Mouse (Mus musculus): ENCODE results near the gene Fchsd2. TPM values are rescaled to one million over a fixed set of nuclear protein-coding genes. Genes with fewer than 3 reads are reported as not detected.

Gene Fchsd2
- polyA plus RNA-seq, 1 experiment from 2014 or later, result 4.9 TPM

DNA sequence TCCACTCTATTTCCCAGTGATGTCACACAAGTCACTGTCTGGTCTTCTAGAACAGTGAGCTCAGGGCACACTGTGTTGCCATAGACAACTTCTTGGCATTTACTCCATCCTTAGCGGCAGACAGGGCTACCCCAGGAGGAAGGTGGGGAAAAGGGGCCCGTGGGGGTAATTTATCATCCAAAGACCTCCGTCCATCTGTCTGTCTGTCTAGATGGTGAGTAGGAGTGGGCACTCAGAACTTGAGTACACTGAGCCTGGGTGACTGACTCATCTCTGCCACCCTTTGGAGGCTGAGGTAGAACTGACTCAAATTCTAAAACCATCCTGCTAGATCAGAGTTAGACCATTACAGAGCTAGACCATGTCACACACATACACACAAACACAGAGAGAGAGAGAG is 224.4 kb downstream of the Fchsd2 start, which contains the start of gene Stard10:
TSS of gene Stard10 (plus strand) at position 73 of the 400 bp plus-strand sequence.
- Histone ChIP-seq H3K27ac (replicated peaks) (peak within 1 kb of the TSS; percentile 82), H3K9me3 (replicated peaks) (no peaks in the 10 kb centered on the region), H3K36me3 (replicated peaks) (no peaks in the 10 kb centered on the region), H3K9ac (peak within 1 kb of the TSS; percentile 30; the same call in 1 of the 2 replicates), H3K4me2 (peak within 1 kb of the TSS; percentile 36), H3K4me1 (replicated peaks) (peaks cover 98% of the 10 kb centered on the region), H3K4me3 (replicated peaks) (no peak within 1 kb of the TSS), H3K27me3 (no peaks in the 10 kb centered on the region)
- ATAC-seq (ENCODE audit: insufficient read depth), result no peak
- 45% methylated on average over 3 of the region's 3 CpGs for WGBS (ENCODE audit: insufficient replicate concordance)

DNA sequence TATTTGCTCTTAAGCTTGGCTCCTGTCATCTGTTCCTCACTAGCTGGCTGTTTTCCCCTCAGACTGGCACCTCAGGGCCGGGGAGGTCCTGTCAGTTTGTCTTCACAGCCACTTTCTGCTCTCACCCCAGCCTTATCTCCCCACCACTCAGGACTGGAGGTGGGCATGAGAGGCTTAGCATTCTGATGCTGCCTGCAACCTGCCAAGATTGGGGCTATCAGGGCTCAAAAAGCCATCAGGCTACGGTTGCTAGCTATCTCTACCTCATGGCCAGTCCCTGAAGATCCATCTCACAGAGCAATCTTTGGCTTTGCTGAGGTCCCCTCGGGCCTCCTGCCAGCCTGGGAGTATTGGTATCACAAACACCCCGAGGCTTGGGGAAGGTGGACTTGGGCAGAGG is 226.2 kb downstream of the Fchsd2 start:
- no peaks in the 10 kb centered on the region for H3K36me3 ChIP-seq (replicated peaks)
- H3K4me1 ChIP-seq (replicated peaks), result peaks cover 99% of the 10 kb centered on the region
- no peaks in the 10 kb centered on the region for H3K27me3 ChIP-seq
- no peak overlapping the region for H3K4me3 ChIP-seq (replicated peaks)
- ATAC-seq (ENCODE audit: insufficient read depth), result peak; percentile 18
- peak overlapping the region; percentile 29 for H3K4me2 ChIP-seq
- H3K9ac ChIP-seq, result peak overlapping the region; percentile 28
- peak overlapping the region; percentile 82 for H3K27ac ChIP-seq (replicated peaks)
- H3K9me3 ChIP-seq (replicated peaks), result no peaks in the 10 kb centered on the region
- 17% methylated on average over 4 of the region's 4 CpGs for WGBS (ENCODE audit: insufficient replicate concordance)

DNA sequence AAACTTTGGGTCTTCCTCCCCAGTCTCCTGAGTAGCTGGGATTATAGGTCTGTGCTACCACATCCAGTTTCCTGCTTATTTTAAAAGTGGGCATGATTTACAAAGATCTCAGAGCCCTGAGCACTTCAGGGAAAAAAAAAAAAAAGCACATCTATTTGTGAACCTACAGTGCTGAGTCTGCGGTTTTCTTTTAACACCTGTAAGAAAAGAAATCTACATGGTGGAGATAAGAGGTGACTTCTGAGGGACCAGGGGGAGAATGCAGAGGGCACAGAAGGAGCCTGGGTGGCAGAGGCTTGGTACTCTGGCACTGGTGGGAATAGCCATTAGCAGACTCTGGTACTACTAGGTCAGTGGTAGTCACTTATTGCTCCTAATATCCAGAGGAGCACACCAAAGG is 227.1 kb downstream of the Fchsd2 start:
- no peaks in the 10 kb centered on the region for H3K36me3 ChIP-seq (replicated peaks)
- H3K4me1 ChIP-seq (replicated peaks), result peaks cover 100% of the 10 kb centered on the region
- H3K9ac ChIP-seq, result no peak overlapping the region
- no peak overlapping the region for H3K4me3 ChIP-seq (replicated peaks)
- peak overlapping the region; percentile 95; the same call in 1 of the 2 replicates for H3K4me2 ChIP-seq
- no peaks in the 10 kb centered on the region for H3K27me3 ChIP-seq
- ATAC-seq (ENCODE audit: insufficient read depth), result no peak
- 59% methylated on average over 1 of the region's 1 CpGs for WGBS (ENCODE audit: insufficient replicate concordance)
- H3K9me3 ChIP-seq (replicated peaks), result no peaks in the 10 kb centered on the region
- peak overlapping the region; percentile 82 for H3K27ac ChIP-seq (replicated peaks)

GRCm38 (mm10) chr7:101320399-101321217 is 227.9 kb downstream of the Fchsd2 start:
- ATAC-seq (ENCODE audit: insufficient read depth), result peak; percentile 43
- Histone ChIP-seq H3K4me1 (replicated peaks) (peaks cover 100% of the 10 kb centered on the region), H3K27ac (replicated peaks) (peak overlapping the region; percentile 82), H3K4me2 (peak overlapping the region; percentile 95), H3K27me3 (no peaks in the 10 kb centered on the region), H3K9ac (peak overlapping the region; percentile 79), H3K36me3 (replicated peaks) (peaks cover 6% of the 10 kb centered on the region; the same call in 1 of the 2 replicates), H3K9me3 (replicated peaks) (no peaks in the 10 kb centered on the region), H3K4me3 (replicated peaks) (peak overlapping the region; percentile 76)
- WGBS (ENCODE audit: insufficient replicate concordance), result 6% methylated on average over 35 of the region's 37 CpGs

DNA sequence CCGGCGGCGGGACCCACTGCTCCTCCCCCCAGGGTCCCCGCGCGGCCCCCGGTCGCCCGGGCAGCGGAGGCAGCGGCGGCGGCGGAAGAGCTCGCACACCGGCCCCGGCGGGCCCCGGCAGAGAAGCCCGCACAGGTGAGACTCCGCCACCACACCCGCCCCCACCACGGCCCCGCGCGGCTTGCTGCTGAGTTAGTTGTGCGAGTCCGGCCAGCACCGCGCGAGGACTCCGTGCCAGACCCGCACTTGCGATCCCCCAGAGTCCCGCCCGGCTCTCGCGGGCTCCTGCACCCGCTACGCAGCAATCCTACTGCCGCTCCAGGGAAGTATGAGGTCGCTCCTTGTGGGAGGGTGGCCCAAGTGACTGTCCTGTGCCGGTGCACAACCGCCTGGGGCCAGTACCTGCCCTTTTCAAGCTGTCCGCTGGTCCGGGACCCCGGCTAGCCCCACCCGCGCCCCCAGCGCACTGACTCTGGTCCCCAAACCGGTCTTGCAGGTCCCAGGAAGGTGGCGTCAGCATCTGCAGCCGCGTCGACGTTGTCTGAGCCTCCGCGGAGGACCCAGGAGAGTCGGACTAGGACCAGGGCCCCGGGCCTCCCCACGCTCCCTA is 228.7 kb downstream of the Fchsd2 start:
- Histone ChIP-seq H3K4me1 (replicated peaks) (peaks cover 97% of the 10 kb centered on the region), H3K36me3 (replicated peaks) (peaks cover 8% of the 10 kb centered on the region; the same call in 1 of the 2 replicates), H3K9ac (peak overlapping the region; percentile 79), H3K27ac (replicated peaks) (peak overlapping the region; percentile 82), H3K4me3 (replicated peaks) (peak overlapping the region; percentile 76), H3K4me2 (peak overlapping the region; percentile 95), H3K27me3 (no peaks in the 10 kb centered on the region), H3K9me3 (replicated peaks) (no peaks in the 10 kb centered on the region)
- 1% methylated on average over 37 of the region's 61 CpGs for WGBS (ENCODE audit: insufficient replicate concordance)
- peak; percentile 5; the same call in 1 of the 2 replicates for ATAC-seq (ENCODE audit: insufficient read depth)

DNA sequence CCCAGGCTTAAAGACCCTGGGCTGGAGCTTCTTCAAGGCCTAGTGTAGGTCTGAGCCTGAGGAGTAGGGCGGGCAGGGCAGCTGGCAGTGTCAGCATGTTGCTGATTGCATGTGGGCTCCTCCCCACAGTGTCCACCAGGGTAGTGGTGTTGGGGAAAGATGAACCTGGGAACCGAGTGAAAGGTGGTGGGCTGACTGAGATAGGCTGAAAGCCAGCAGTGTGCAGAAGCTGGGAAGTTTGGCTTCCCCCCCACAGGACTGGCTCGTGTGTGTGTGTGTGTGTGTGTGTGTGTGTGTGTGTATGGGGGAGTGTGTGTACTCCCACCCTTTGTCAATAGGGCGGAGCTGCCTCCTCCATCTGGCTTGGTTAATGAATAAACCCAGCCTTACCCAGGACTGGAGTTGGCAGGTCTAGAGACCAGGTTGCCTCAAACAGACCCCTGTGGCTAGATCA is 230.5 kb downstream of the Fchsd2 start:
- H3K4me1 ChIP-seq (replicated peaks), result peaks cover 94% of the 10 kb centered on the region
- peak overlapping the region; percentile 95 for H3K4me2 ChIP-seq
- no peaks in the 10 kb centered on the region for H3K9me3 ChIP-seq (replicated peaks)
- peak overlapping the region; percentile 79; the same call in 1 of the 2 replicates for H3K9ac ChIP-seq
- peak overlapping the region; percentile 76 for H3K4me3 ChIP-seq (replicated peaks)
- WGBS (ENCODE audit: insufficient replicate concordance), result 29% methylated on average over 4 of the region's 4 CpGs
- H3K27me3 ChIP-seq, result no peaks in the 10 kb centered on the region
- peak; percentile 53 for ATAC-seq (ENCODE audit: insufficient read depth)
- H3K27ac ChIP-seq (replicated peaks), result peak overlapping the region; percentile 82
- H3K36me3 ChIP-seq (replicated peaks), result peaks cover 12% of the 10 kb centered on the region; the same call in 1 of the 2 replicates

GRCm38 (mm10) chr7:101324142-101324962 is 231.7 kb downstream of the Fchsd2 start:
- peak overlapping the region; percentile 82 for H3K27ac ChIP-seq (replicated peaks)
- H3K4me2 ChIP-seq, result peak overlapping the region; percentile 95
- H3K4me1 ChIP-seq (replicated peaks), result peaks cover 94% of the 10 kb centered on the region
- H3K4me3 ChIP-seq (replicated peaks), result no peak overlapping the region
- no peaks in the 10 kb centered on the region for H3K9me3 ChIP-seq (replicated peaks)
- WGBS (ENCODE audit: insufficient replicate concordance), result 50% methylated on average over 6 of the region's 6 CpGs
- peak; percentile 30 for ATAC-seq (ENCODE audit: insufficient read depth)
- no peaks in the 10 kb centered on the region for H3K27me3 ChIP-seq
- H3K9ac ChIP-seq, result 0 out of 2 replicates have a peak overlapping the region, but pooled peaks have one; percentile 15
- H3K36me3 ChIP-seq (replicated peaks), result peaks cover 18% of the 10 kb centered on the region; the same call in 1 of the 2 replicates

- H3K27ac ChIP-seq (replicated peaks), result peak overlapping the region; percentile 82; the same call in 1 of the 2 replicates
- peaks cover 91% of the 10 kb centered on the region for H3K4me1 ChIP-seq (replicated peaks)
- H3K4me3 ChIP-seq (replicated peaks), result no peak overlapping the region
- 66% methylated on average over 5 of the region's 5 CpGs for WGBS (ENCODE audit: insufficient replicate concordance)
- no peaks in the 10 kb centered on the region for H3K27me3 ChIP-seq
- no peak for ATAC-seq (ENCODE audit: insufficient read depth)
- H3K9me3 ChIP-seq (replicated peaks), result no peaks in the 10 kb centered on the region
- no peak overlapping the region for H3K9ac ChIP-seq
- H3K36me3 ChIP-seq (replicated peaks), result peaks cover 22% of the 10 kb centered on the region; the same call in 1 of the 2 replicates
- H3K4me2 ChIP-seq, result peak overlapping the region; percentile 33; the same call in 1 of the 2 replicates
Observed at GRCm38 (mm10) chr7:101326006-101326405, 233.3 kb downstream of the Fchsd2 start.

DNA sequence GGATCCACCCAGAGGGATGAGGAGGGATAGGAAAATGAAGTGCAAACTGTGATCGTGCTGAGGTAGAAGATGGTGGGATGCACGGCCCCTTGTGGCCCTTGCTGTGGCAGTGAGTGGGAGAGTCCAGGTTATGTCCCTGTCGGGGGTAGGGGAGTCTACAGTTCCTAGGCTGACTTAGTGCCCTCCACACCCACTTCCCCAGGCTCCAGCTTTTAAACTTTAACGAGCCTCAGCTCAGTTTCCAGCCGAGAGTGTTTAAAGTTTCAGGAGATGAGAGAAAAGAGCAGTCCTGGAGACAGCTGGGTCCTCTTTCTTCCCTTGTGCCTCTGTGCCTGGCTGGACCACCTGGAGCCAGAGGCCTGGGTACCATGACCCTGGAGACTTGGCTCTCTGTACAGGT is 234.6 kb downstream of the Fchsd2 start:
- no peak overlapping the region; the same call in 1 of the 2 replicates for H3K27ac ChIP-seq (replicated peaks)
- no peak for ATAC-seq (ENCODE audit: insufficient read depth)
- no peaks in the 10 kb centered on the region for H3K9me3 ChIP-seq (replicated peaks)
- no peak overlapping the region for H3K4me3 ChIP-seq (replicated peaks)
- H3K4me1 ChIP-seq (replicated peaks), result peaks cover 82% of the 10 kb centered on the region
- no peak overlapping the region for H3K9ac ChIP-seq
- no peaks in the 10 kb centered on the region for H3K27me3 ChIP-seq
- H3K36me3 ChIP-seq (replicated peaks), result peaks cover 24% of the 10 kb centered on the region; the same call in 1 of the 2 replicates
- 0 out of 2 replicates have a peak overlapping the region, but pooled peaks have one; percentile 33 for H3K4me2 ChIP-seq
- WGBS (ENCODE audit: insufficient replicate concordance), result 51% methylated on average over 5 of the region's 5 CpGs

GRCm38 (mm10) chr7:101327786-101328185 is 235.1 kb downstream of the Fchsd2 start:
- H3K4me3 ChIP-seq (replicated peaks), result no peak overlapping the region
- ATAC-seq (ENCODE audit: insufficient read depth), result no peak
- H3K4me1 ChIP-seq (replicated peaks), result peaks cover 80% of the 10 kb centered on the region
- peaks cover 24% of the 10 kb centered on the region; the same call in 1 of the 2 replicates for H3K36me3 ChIP-seq (replicated peaks)
- H3K9ac ChIP-seq, result no peak overlapping the region
- H3K4me2 ChIP-seq, result 0 out of 2 replicates have a peak overlapping the region, but pooled peaks have one; percentile 33
- H3K27me3 ChIP-seq, result no peaks in the 10 kb centered on the region
- H3K27ac ChIP-seq (replicated peaks), result no peak overlapping the region
- WGBS (ENCODE audit: insufficient replicate concordance), result 81% methylated on average over 2 of the region's 2 CpGs
- no peaks in the 10 kb centered on the region for H3K9me3 ChIP-seq (replicated peaks)
